Mouse (Mus musculus): Measurements from ENCODE around the gene Trip13.

- TF ChIP-seq CTCF (IDR thresholded peaks at IDR 0.05) (no peak), EP300 (IDR thresholded peaks at IDR 0.05) (no peak)
Observed at GRCm38 (mm10) chr13:73974523-73974922, 36.9 kb upstream of the Trip13 start.

All from lung, postnatal 0 days (tissue).